Mouse (Mus musculus): ENCODE data around the gene Crybb2. TPM values are rescaled to one million over a fixed set of nuclear protein-coding genes. Genes with fewer than 3 reads are reported as not detected.

Gene Crybb2
- not detected for polyA plus RNA-seq (2012; fragmentation: generic; extraction: Trizol)

DNA sequence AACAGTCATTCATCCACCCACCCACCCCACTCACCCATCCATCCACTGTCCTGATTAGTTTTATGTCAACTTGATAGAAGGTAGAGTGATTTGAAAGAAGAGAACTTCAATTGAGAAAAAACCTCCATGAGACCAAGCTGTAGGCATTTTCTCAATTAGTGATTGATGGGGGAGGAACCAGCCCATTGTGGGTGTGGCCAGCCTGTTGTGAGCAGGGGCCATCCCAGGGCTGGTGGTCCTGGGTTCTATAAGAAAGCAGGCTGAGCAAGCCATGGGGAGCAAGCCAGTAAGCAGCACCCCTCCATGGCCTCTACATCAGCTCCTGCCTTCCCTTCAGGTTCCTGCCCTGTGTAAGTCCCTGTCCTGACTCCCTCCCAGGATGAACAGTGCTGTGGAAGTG is at the start of gene Crybb2:
Gene Crybb2, minus strand, starts transcription at position 101 of the 400 bp plus-strand sequence.
- no peak within 1 kb of the TSS for H3K4me2 ChIP-seq (ENCODE audit: low read depth)
- no peak within 1 kb of the TSS for H3K4me3 ChIP-seq

GRCm38 (mm10) chr5:113119291-113119690 is 49.4 kb upstream of the Crybb2 start:
- Histone ChIP-seq H3ac (ENCODE audit: control insufficient read depth, insufficient read length) (no peak overlapping the region), H3K4me2 (ENCODE audit: low read depth) (no peak overlapping the region), H3K36me3 (ENCODE audit: control insufficient read depth, insufficient read depth) (no peaks in the 10 kb centered on the region), H3K79me2 (ENCODE audit: control insufficient read depth, insufficient read depth) (no peaks in the 10 kb centered on the region), H3K27me3 (ENCODE audit: control insufficient read depth, insufficient read depth, insufficient read length) (no peaks in the 10 kb centered on the region), H3K4me3 (no peak overlapping the region)
- no peak for TF ChIP-seq MYOD1 (IDR thresholded peaks at IDR 0.05; ENCODE audit: control insufficient read depth in 1 of 3, insufficient read length in 2 of 3, low read depth in 2 of 3)
- no peak for TF ChIP-seq TCF12 (IDR thresholded peaks at IDR 0.05; ENCODE audit: insufficient read depth, poor library complexity, severe bottlenecking)
- TF ChIP-seq USF1 (IDR thresholded peaks at IDR 0.05; ENCODE audit: low read depth) = no peak
- TF ChIP-seq TCF3 (IDR thresholded peaks at IDR 0.05; ENCODE audit: insufficient read length, low read depth) = no peak
- TF ChIP-seq E2F4 (IDR thresholded peaks at IDR 0.05; ENCODE audit: insufficient read depth) = no peak
- no peak for TF ChIP-seq POLR2A (IDR thresholded peaks at IDR 0.05; ENCODE audit: insufficient read length, low read depth)
- no peak for TF ChIP-seq SRF (IDR thresholded peaks at IDR 0.05; ENCODE audit: control insufficient read depth, insufficient read length, low read depth)
- TF ChIP-seq POLR2AphosphoS2 (IDR thresholded peaks at IDR 0.05; ENCODE audit: insufficient read length, low read depth) = no peak
- no peak for TF ChIP-seq MAX (IDR thresholded peaks at IDR 0.05; ENCODE audit: low read depth)
- TF ChIP-seq CEBPB (IDR thresholded peaks at IDR 0.05; ENCODE audit: insufficient read depth, poor library complexity, severe bottlenecking) = no peak
- TF ChIP-seq MYOG (IDR thresholded peaks at IDR 0.05; ENCODE audit: control insufficient read depth in 1 of 3, insufficient read depth in 1 of 3, insufficient read length in 2 of 3, low read depth in 2 of 3) = no peak
- no peak for TF ChIP-seq REST (IDR thresholded peaks at IDR 0.05; ENCODE audit: insufficient read depth, insufficient read length)

More for the DNA sequence above, at the start of gene Crybb2:
- peaks cover 20% of the 10 kb centered on the region for H3K27me3 ChIP-seq (ENCODE audit: control insufficient read depth, insufficient read depth, insufficient read length)
- no peaks in the 10 kb centered on the region for H3K79me2 ChIP-seq (ENCODE audit: control insufficient read depth, insufficient read depth)
- H3ac ChIP-seq (ENCODE audit: control insufficient read depth, insufficient read length) = no peak within 1 kb of the TSS
- no peaks in the 10 kb centered on the region for H3K36me3 ChIP-seq (ENCODE audit: control insufficient read depth, insufficient read depth)
- TF ChIP-seq MAX (IDR thresholded peaks at IDR 0.05; ENCODE audit: low read depth) = no peak
- no peak for TF ChIP-seq POLR2AphosphoS2 (IDR thresholded peaks at IDR 0.05; ENCODE audit: insufficient read length, low read depth)
- TF ChIP-seq SRF (IDR thresholded peaks at IDR 0.05; ENCODE audit: control insufficient read depth, insufficient read length, low read depth) = no peak
- no peak for TF ChIP-seq CEBPB (IDR thresholded peaks at IDR 0.05; ENCODE audit: insufficient read depth, poor library complexity, severe bottlenecking)
- TF ChIP-seq MYOG (IDR thresholded peaks at IDR 0.05; ENCODE audit: control insufficient read depth in 1 of 3, insufficient read depth in 1 of 3, insufficient read length in 2 of 3, low read depth in 2 of 3) = no peak
- no peak for TF ChIP-seq POLR2A (IDR thresholded peaks at IDR 0.05; ENCODE audit: insufficient read length, low read depth)
- TF ChIP-seq E2F4 (IDR thresholded peaks at IDR 0.05; ENCODE audit: insufficient read depth) = no peak
- no peak for TF ChIP-seq TCF12 (IDR thresholded peaks at IDR 0.05; ENCODE audit: insufficient read depth, poor library complexity, severe bottlenecking)
- TF ChIP-seq MYOD1 (IDR thresholded peaks at IDR 0.05; ENCODE audit: control insufficient read depth in 1 of 3, insufficient read length in 2 of 3, low read depth in 2 of 3) = no peak
- no peak for TF ChIP-seq TCF3 (IDR thresholded peaks at IDR 0.05; ENCODE audit: insufficient read length, low read depth)
- TF ChIP-seq REST (IDR thresholded peaks at IDR 0.05; ENCODE audit: insufficient read depth, insufficient read length) = no peak
- no peak for TF ChIP-seq USF1 (IDR thresholded peaks at IDR 0.05; ENCODE audit: low read depth)

DNA sequence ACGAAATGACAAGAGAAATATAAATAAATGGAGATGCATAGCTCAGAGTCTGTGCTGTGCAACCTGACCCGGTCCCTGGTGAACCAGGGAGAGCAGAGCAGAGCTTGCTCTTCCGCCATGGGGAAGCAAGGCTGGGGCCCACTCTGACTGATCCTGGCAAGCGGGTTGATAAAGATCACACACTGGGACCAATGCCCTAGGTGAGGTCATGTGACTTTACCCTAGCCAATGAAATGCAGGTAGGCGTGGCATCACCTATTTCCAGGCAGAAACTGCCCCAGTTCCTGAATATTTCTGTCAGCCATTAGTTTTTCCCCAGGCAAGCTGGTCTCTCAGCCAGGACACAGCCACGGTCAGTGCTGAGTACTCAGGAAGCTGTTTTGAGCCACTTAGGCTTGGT is 48.8 kb upstream of the Crybb2 start:
- Histone ChIP-seq H3K27me3 (ENCODE audit: control insufficient read depth, insufficient read depth, insufficient read length) (no peaks in the 10 kb centered on the region), H3K4me2 (ENCODE audit: low read depth) (no peak overlapping the region), H3K79me2 (ENCODE audit: control insufficient read depth, insufficient read depth) (no peaks in the 10 kb centered on the region), H3ac (ENCODE audit: control insufficient read depth, insufficient read length) (no peak overlapping the region), H3K36me3 (ENCODE audit: control insufficient read depth, insufficient read depth) (no peaks in the 10 kb centered on the region), H3K4me3 (no peak overlapping the region)
- TF ChIP-seq CEBPB (IDR thresholded peaks at IDR 0.05; ENCODE audit: insufficient read depth, poor library complexity, severe bottlenecking) = no peak
- TF ChIP-seq REST (IDR thresholded peaks at IDR 0.05; ENCODE audit: insufficient read depth, insufficient read length) = no peak
- TF ChIP-seq POLR2AphosphoS2 (IDR thresholded peaks at IDR 0.05; ENCODE audit: insufficient read length, low read depth) = no peak
- TF ChIP-seq SRF (IDR thresholded peaks at IDR 0.05; ENCODE audit: control insufficient read depth, insufficient read length, low read depth) = no peak
- no peak for TF ChIP-seq TCF12 (IDR thresholded peaks at IDR 0.05; ENCODE audit: insufficient read depth, poor library complexity, severe bottlenecking)
- TF ChIP-seq MAX (IDR thresholded peaks at IDR 0.05; ENCODE audit: low read depth) = no peak
- no peak for TF ChIP-seq MYOD1 (IDR thresholded peaks at IDR 0.05; ENCODE audit: control insufficient read depth in 1 of 3, insufficient read length in 2 of 3, low read depth in 2 of 3)
- no peak for TF ChIP-seq POLR2A (IDR thresholded peaks at IDR 0.05; ENCODE audit: insufficient read length, low read depth)
- TF ChIP-seq USF1 (IDR thresholded peaks at IDR 0.05; ENCODE audit: low read depth) = no peak
- TF ChIP-seq TCF3 (IDR thresholded peaks at IDR 0.05; ENCODE audit: insufficient read length, low read depth) = no peak
- no peak for TF ChIP-seq MYOG (IDR thresholded peaks at IDR 0.05; ENCODE audit: control insufficient read depth in 1 of 3, insufficient read depth in 1 of 3, insufficient read length in 2 of 3, low read depth in 2 of 3)

DNA sequence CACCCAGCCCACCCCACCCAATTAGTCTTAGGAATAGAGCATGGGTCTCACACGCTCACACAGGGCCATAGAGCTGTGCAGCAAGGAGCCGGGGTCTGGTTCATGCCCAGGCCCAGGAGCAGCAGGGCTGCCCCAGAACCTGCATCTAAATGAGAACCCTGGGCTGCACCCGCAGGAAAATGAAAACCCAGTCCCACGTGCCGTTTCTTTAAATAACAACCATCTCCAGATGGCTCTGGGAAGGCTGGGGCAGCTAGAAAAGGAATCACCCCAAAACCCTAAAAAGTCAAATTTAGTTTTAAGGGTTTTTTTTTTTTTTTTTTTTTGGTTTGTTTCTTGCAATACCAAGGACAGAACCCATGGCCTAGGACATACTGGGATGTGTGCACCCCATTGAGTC is 47.4 kb upstream of the Crybb2 start:
- Histone ChIP-seq H3K36me3 (ENCODE audit: control insufficient read depth, insufficient read depth) (no peaks in the 10 kb centered on the region), H3K27me3 (ENCODE audit: control insufficient read depth, insufficient read depth, insufficient read length) (no peaks in the 10 kb centered on the region), H3K4me2 (ENCODE audit: low read depth) (no peak overlapping the region), H3ac (ENCODE audit: control insufficient read depth, insufficient read length) (no peak overlapping the region), H3K79me2 (ENCODE audit: control insufficient read depth, insufficient read depth) (no peaks in the 10 kb centered on the region), H3K4me3 (no peak overlapping the region)
- TF ChIP-seq REST (IDR thresholded peaks at IDR 0.05; ENCODE audit: insufficient read depth, insufficient read length) = no peak

DNA sequence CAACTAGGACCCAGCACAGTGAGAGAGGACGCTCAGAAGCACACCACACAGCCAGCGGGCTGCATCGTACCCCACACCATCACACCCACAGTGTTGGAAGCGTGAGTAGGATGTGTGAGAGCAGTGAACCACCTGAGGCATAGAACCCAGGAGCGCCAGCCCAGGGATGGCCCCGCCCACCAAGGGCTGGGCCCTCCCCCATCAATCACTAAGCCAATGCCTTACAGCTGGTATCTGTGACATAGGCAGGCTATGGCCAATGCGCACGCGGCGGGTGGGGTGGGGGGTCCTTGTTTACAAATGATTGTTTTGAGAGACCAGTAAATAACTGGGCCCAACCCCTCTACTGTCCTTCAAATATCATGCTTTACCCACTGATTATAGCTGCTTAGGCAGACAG is 46.0 kb upstream of the Crybb2 start:
- H3ac ChIP-seq (ENCODE audit: control insufficient read depth, insufficient read length) = no peak overlapping the region
- no peaks in the 10 kb centered on the region for H3K27me3 ChIP-seq (ENCODE audit: control insufficient read depth, insufficient read depth, insufficient read length)
- no peak overlapping the region for H3K4me3 ChIP-seq
- H3K4me2 ChIP-seq (ENCODE audit: low read depth) = no peak overlapping the region
- no peaks in the 10 kb centered on the region for H3K36me3 ChIP-seq (ENCODE audit: control insufficient read depth, insufficient read depth)
- H3K79me2 ChIP-seq (ENCODE audit: control insufficient read depth, insufficient read depth) = no peaks in the 10 kb centered on the region
- TF ChIP-seq MYOD1 (IDR thresholded peaks at IDR 0.05; ENCODE audit: control insufficient read depth in 1 of 3, insufficient read length in 2 of 3, low read depth in 2 of 3) = no peak
- TF ChIP-seq TCF12 (IDR thresholded peaks at IDR 0.05; ENCODE audit: insufficient read depth, poor library complexity, severe bottlenecking) = no peak
- no peak for TF ChIP-seq SRF (IDR thresholded peaks at IDR 0.05; ENCODE audit: control insufficient read depth, insufficient read length, low read depth)
- no peak for TF ChIP-seq MAX (IDR thresholded peaks at IDR 0.05; ENCODE audit: low read depth)
- no peak for TF ChIP-seq CEBPB (IDR thresholded peaks at IDR 0.05; ENCODE audit: insufficient read depth, poor library complexity, severe bottlenecking)
- no peak for TF ChIP-seq E2F4 (IDR thresholded peaks at IDR 0.05; ENCODE audit: insufficient read depth)
- TF ChIP-seq TCF3 (IDR thresholded peaks at IDR 0.05; ENCODE audit: insufficient read length, low read depth) = no peak
- no peak for TF ChIP-seq POLR2AphosphoS2 (IDR thresholded peaks at IDR 0.05; ENCODE audit: insufficient read length, low read depth)
- TF ChIP-seq POLR2A (IDR thresholded peaks at IDR 0.05; ENCODE audit: insufficient read length, low read depth) = no peak
- TF ChIP-seq USF1 (IDR thresholded peaks at IDR 0.05; ENCODE audit: low read depth) = no peak

All from myocyte (in vitro differentiated cells).